Mouse (Mus musculus) bone marrow macrophage, adult 2 months (primary cell): Measurements from ENCODE around the gene Exosc8.

ENCODE experiments used
- CTCF ChIP-seq: IDR thresholded peaks from 2 replicates; pipeline ENCODE4 v1.5.1; 2012; ENCODE audit warnings: low read depth, mild to moderate bottlenecking, low read length, moderate library complexity
- POLR2A ChIP-seq: IDR thresholded peaks from 2 replicates; pipeline ENCODE4 v1.6.1; 2012; ENCODE audit warnings: mild to moderate bottlenecking, low read depth, low read length, borderline replicate concordance

DNA sequence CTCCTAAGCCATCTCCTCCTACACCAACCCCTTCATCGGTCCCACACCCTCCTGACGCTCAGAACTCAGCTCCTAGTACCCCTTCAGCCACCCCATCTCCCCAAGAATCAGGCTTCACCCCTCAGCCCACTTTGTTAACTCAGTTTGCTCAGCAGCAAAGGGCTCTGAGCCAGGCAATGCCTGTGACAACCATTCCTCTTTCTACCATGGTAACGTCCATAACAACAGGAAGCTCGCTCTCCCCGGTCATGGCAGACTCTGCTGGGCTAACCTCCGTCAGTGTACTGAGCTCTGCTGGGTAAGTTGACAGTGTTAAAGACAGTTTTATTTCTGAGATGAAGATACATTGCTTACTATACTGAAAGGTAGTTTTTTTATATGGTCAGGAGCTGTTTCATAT, 17.8 kb downstream of the Exosc8 start:
- TF ChIP-seq POLR2A (no peak), CTCF (no peak)
